Mouse (Mus musculus) thymus, adult 2 months (tissue): ENCODE results near the gene Cish.

ENCODE experiments used
- CTCF ChIP-seq: fragments of 200-500 bp; IDR thresholded peaks from 2 replicates; pipeline ENCODE4 v1.5.1; 2012; ENCODE audit warnings: mild to moderate bottlenecking, control low read depth, low read length, moderate library complexity, borderline replicate concordance; ENCODE audit not compliant: control insufficient read depth, poor library complexity, insufficient read depth; ENCODE audit errors: extremely low read depth
- POLR2A ChIP-seq: fragments of 200-500 bp; IDR thresholded peaks from 2 replicates; pipeline ENCODE4 v1.6.1; 2012; ENCODE audit warnings: mild to moderate bottlenecking, low read length, control low read depth, moderate library complexity; ENCODE audit not compliant: control insufficient read depth, poor library complexity, insufficient read depth; ENCODE audit errors: extremely low read depth

DNA sequence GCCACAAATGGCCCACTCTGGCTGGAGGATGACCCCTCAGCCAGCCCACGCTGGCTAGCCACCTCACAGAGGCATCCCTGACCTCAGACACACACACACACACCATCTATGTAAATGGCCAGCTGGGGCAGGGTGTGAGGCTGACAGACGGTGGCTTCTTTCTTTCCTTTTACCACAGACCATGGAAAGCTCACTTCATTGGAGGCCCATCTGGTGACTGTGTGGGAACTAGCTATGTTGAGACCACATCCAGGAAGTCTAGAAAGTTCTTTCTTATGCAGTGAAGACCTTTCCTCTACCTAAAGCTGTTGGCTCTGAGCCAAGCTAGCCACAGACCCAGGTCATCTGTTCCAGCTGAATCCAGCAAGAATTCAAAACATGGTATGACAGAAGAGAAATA, 37.9 kb downstream of the Cish start:
- no peak for TF ChIP-seq CTCF
- no peak for TF ChIP-seq POLR2A
